Mouse (Mus musculus) erythroblast, embryonic 14.5 days (primary cell): ENCODE measurements around the gene 1700017D01Rik.

Experiments used
- GATA1 ChIP-seq: IDR thresholded peaks from 2 replicates; pipeline ENCODE4 v1.6.1; 2012; ENCODE audit warnings: low read length, inconsistent platforms, mixed read lengths
- TAL1 ChIP-seq: IDR thresholded peaks from 3 replicates; pipeline ENCODE4 v1.6.1; 2012; ENCODE audit warnings: low read length, inconsistent platforms, mixed read lengths

GRCm38 (mm10) chr19:11049426-11049825 is 81.2 kb downstream of the 1700017D01Rik start:
- TF ChIP-seq GATA1: no peak
- no peak for TF ChIP-seq TAL1
